Mouse (Mus musculus) cortical plate, adult 2 months (tissue): Measurements from ENCODE around the gene F11. TPM values are rescaled to one million over a fixed set of nuclear protein-coding genes. Genes with fewer than 3 reads are reported as not detected.

Experiments
- H3K27ac ChIP-seq: fragments of 200-500 bp; 2 replicates; pipeline ENCODE4 v1.5.1; 2012; ENCODE audit warnings: low read length, control low read depth, inconsistent platforms; ENCODE audit not compliant: insufficient read depth
- H3K4me1 ChIP-seq: fragments of 200-500 bp; 2 replicates; pipeline ENCODE4 v1.6.1; 2011; ENCODE audit warnings: low read length; ENCODE audit not compliant: control insufficient read depth, insufficient read depth
- H3K4me3 ChIP-seq: fragments of 200-500 bp; 2 replicates; pipeline ENCODE4 v1.5.1; 2011; ENCODE audit warnings: mild to moderate bottlenecking, low read length, control low read depth; ENCODE audit not compliant: insufficient read depth
- CTCF ChIP-seq: fragments of 200-500 bp; IDR thresholded peaks from 2 replicates; pipeline ENCODE4 v1.5.1; 2011; ENCODE audit warnings: mild to moderate bottlenecking, control low read depth, low read length; ENCODE audit not compliant: insufficient read depth; ENCODE audit errors: extremely low read depth
- POLR2A ChIP-seq: fragments of 200-500 bp; IDR thresholded peaks from 2 replicates; pipeline ENCODE4 v1.6.1; 2011; ENCODE audit warnings: mild to moderate bottlenecking, low read length, control low read depth; ENCODE audit not compliant: insufficient read depth; ENCODE audit errors: extremely low read depth
- polyA plus RNA-seq: library from polyadenylated mRNA; depleted of rRNA; stranded (reverse); fragments of >200 nt; gene quantifications from 2 replicates; pipeline ENCODE4 v1.2.3, GENCODE M21; 2012; rRNA removed

F11 gene
- not detected in 2 replicates for polyA plus RNA-seq

- no peaks in the 10 kb centered on the region for H3K4me1 ChIP-seq
- no peak within 1 kb of the TSS for H3K27ac ChIP-seq
- TF ChIP-seq POLR2A (no peak), CTCF (no peak)
- no peak within 1 kb of the TSS for H3K4me3 ChIP-seq
These were observed at the start of gene F11 for GRCm38 (mm10) chr8:45261920-45262319. Gene F11 (minus strand): TSS chr8:45262031.

DNA sequence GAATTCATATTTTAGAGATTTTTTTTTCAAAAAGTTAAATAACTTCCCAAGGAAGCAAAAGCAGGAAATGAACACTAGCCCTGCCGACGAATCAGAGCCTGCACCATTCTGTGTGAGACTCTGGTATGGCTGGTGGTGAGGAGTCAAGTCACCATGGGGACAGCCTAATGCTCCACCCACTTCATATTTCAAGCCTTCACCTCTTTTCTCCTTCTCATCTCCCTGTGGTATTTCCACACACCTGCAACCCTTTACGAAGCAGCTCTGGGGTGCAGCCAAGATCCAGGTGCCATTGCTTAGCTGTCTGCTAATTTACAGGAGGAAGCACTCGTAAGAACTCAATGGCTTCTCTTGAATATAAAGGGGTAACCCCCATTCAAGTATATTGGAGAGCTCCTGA is 49.1 kb upstream of the F11 start:
- TF ChIP-seq POLR2A (no peak), CTCF (no peak)
- Histone ChIP-seq H3K4me3 (no peak overlapping the region), H3K27ac (no peak overlapping the region), H3K4me1 (no peaks in the 10 kb centered on the region)

- Histone ChIP-seq H3K4me1 (no peaks in the 10 kb centered on the region), H3K27ac (no peak within 1 kb of the TSS), H3K4me3 (no peak within 1 kb of the TSS)
- TF ChIP-seq CTCF (no peak), POLR2A (no peak)
These were observed 46.5 kb upstream of the F11 start, which contains the start of gene Gm45753 for GRCm38 (mm10) chr8:45308366-45308765. Gene Gm45753 (minus strand): TSS chr8:45308466.

DNA sequence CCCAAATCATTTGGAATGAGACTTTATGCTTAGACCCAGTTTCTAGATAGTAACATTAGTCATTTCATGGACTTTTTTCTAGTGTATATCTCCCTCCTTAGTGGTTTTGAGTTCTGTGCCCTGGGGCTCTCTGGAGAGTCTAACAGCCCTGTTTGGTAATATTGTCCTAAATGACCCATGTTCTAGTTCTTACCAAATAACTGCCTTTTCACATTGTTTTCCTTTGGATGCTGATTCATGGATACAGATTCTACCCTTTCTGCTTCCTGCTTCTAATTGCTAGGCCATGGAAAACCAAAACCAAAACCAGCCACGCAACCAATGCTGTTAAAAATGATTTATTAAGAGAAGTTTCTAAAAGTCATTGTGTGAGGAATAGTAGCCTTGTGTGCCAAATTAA is 43.6 kb upstream of the F11 start:
- Histone ChIP-seq H3K4me1 (no peaks in the 10 kb centered on the region), H3K27ac (no peak overlapping the region), H3K4me3 (no peak overlapping the region)
- TF ChIP-seq POLR2A, result no peak
- TF ChIP-seq CTCF, result no peak

DNA sequence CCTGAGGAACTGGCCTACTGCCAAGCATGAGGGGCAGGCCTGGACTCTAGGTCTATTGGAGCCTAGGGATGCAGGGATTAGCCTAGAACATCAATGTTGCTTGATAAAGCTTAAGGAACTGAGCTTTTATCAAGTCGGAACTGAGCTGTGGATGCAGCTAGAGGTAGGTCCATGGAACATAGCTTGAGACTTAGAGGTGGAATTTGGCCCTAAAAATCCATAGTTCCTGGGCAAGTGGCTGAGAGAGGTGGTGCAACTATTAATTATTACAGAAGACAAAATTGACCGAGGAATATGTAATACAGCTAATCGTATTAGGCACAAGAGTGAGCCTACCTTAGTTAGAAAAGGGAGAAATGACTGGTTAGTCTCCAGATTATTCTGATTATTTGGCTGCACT is 42.5 kb upstream of the F11 start:
- no peak for TF ChIP-seq CTCF
- no peak for TF ChIP-seq POLR2A
- Histone ChIP-seq H3K4me3 (no peak overlapping the region), H3K4me1 (no peaks in the 10 kb centered on the region), H3K27ac (no peak overlapping the region)

DNA sequence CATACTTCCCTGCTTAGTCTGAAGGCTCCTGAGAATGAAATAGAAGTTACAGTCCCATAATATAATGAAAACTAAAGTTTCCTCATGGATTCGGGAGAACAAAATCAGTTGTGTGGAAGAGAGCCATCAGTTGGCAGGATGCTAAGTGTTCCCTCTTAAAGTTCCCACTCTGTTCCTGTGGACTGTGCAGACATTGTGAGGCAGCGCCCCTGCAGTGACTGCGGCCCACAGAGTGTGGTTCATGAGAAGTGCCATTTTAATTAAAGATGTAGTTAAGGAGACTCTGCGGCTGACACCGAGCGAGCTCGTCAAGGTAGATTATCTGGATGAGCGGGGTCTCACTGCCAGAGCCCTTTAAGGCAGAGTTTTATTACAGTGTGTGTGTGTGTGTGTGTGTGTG is 40.6 kb upstream of the F11 start:
- H3K27ac ChIP-seq, result no peak overlapping the region
- H3K4me3 ChIP-seq, result no peak overlapping the region
- no peaks in the 10 kb centered on the region for H3K4me1 ChIP-seq
- TF ChIP-seq POLR2A, result no peak
- TF ChIP-seq CTCF, result no peak

DNA sequence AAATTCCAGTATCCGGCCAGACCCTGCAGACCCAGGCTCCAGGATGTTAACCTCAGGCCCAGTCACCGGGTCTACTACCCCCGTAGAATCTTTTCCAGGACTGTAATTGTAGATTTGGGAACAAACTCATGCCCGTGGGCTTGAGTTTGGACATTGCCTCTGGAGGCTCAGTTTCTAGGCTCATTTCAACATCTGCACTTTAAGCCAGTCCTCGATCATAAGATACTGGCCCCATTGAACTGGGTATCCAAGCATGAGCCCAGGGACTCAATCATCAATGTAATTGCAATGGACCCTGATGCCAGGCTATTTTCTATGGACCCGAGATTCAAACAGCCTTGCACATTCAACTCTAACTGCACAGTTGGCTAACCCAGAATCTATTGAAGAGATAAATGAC is 33.4 kb upstream of the F11 start:
- TF ChIP-seq CTCF, result no peak
- TF ChIP-seq POLR2A, result no peak
- H3K27ac ChIP-seq, result no peak overlapping the region
- H3K4me3 ChIP-seq, result no peak overlapping the region
- no peaks in the 10 kb centered on the region for H3K4me1 ChIP-seq

- no peak for TF ChIP-seq CTCF
- no peak for TF ChIP-seq POLR2A
- Histone ChIP-seq H3K27ac (no peak within 1 kb of the TSS), H3K4me3 (no peak within 1 kb of the TSS), H3K4me1 (no peaks in the 10 kb centered on the region)
These were observed 32.9 kb upstream of the F11 start, which contains the start of gene Klkb1 for GRCm38 (mm10) chr8:45294687-45295086. Gene Klkb1 (minus strand): TSS chr8:45294859.

GRCm38 (mm10) chr8:45291790-45292189 is 30.0 kb upstream of the F11 start:
- TF ChIP-seq CTCF, result no peak
- no peak overlapping the region for H3K4me3 ChIP-seq
- no peak overlapping the region for H3K27ac ChIP-seq
- no peaks in the 10 kb centered on the region for H3K4me1 ChIP-seq

- TF ChIP-seq POLR2A (no peak), CTCF (no peak)
- H3K27ac ChIP-seq, result no peak overlapping the region
- no peaks in the 10 kb centered on the region for H3K4me1 ChIP-seq
- no peak overlapping the region for H3K4me3 ChIP-seq
These were observed 19.8 kb upstream of the F11 start for GRCm38 (mm10) chr8:45281630-45282029.

DNA sequence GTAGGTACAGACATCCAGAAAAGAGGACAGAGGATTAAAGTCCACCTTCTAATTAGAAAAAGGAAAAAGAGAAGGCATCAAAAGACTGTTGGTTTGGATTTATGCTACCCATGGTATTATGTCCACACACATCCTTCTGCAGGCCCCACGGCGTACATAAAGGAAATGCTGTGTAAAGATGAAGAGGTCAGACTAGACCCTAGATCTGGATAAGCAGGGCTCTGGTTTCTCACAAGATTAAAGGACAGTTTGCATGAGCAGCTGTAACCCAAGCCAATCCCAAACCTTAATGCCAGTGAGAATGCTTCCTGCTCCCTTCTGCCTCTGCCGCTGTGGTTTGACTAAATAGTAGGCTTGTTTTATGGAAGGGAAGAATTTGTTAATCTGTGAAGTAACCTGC is 15.6 kb upstream of the F11 start:
- Histone ChIP-seq H3K27ac (no peak overlapping the region), H3K4me1 (no peaks in the 10 kb centered on the region), H3K4me3 (no peak overlapping the region)
- no peak for TF ChIP-seq POLR2A
- TF ChIP-seq CTCF, result no peak
